ENCODE assay signal across 8 mouse cellular contexts in genomic region chr11:120048252-120048556, GRCm38 (mm10). TPM values are rescaled to one million over a fixed set of nuclear protein-coding genes. Genes with fewer than 3 reads are reported as not detected.
DNase-seq lines count a peak whose midpoint lies in the region; ATAC-seq and TF ChIP-seq lines count a peak whose summit lies in the region.

No protein-coding gene starts in this region.

- H3K27ac ChIP-seq in heart, embryonic 13.5 days (replicated peaks) = no peak overlapping the region
- no peak overlapping the region for H3K27ac ChIP-seq in forebrain, embryonic 16.5 days (ENCODE audit: low read length)
- H3K27ac ChIP-seq in limb, embryonic 14.5 days (replicated peaks; ENCODE audit: low read depth, low read length) = no peak overlapping the region

- no peak for ATAC-seq in heart, embryonic 13.5 days (ENCODE audit: extremely low read depth, insufficient number of reproducible peaks, low FRiP score, low TSS enrichment)
- ATAC-seq in forebrain, embryonic 16.5 days = peak; percentile 35
- ATAC-seq in limb, embryonic 14.5 days (ENCODE audit: low FRiP score, low read depth) = no peak
- no peak for ATAC-seq in erythroid progenitor cell, adult 5-6 weeks (replicated peaks; ENCODE audit: low FRiP score, poor library complexity, severe bottlenecking)

- 3% methylated on average over 20 of the region's 23 CpGs for whole genome bisulfite sequencing in heart, embryonic 13.5 days
- WGBS in forebrain, embryonic 16.5 days = 0% methylated on average over 22 of the region's 23 CpGs
- 5% methylated on average over 12 of the region's 23 CpGs for WGBS in limb, embryonic 14.5 days

- peak overlapping the region; percentile 30; the same call in 1 of the 2 replicates for H3K9ac ChIP-seq in heart, embryonic 13.5 days
- peak overlapping the region; percentile 92 for H3K9ac ChIP-seq in forebrain, embryonic 16.5 days (replicated peaks; ENCODE audit: low read depth, low read length)
- 0 out of 2 replicates have a peak overlapping the region, but pooled peaks have one; percentile 74 for H3K9ac ChIP-seq in limb, embryonic 14.5 days (ENCODE audit: low read depth, low read length, severe bottlenecking)

- intact Hi-C loops in heart, postnatal 36 days (cut with DNase I) = no loop called here

- no peaks in the 10 kb centered on the region for H3K9me3 ChIP-seq in heart, embryonic 13.5 days
- no peaks in the 10 kb centered on the region for H3K9me3 ChIP-seq in forebrain, embryonic 16.5 days (ENCODE audit: control insufficient read depth, low read length)
- H3K9me3 ChIP-seq in limb, embryonic 14.5 days (ENCODE audit: control insufficient read depth, low read length) = no peaks in the 10 kb centered on the region

- no peak for TF ChIP-seq POLR2A in brain, embryonic 14.5 days (IDR thresholded peaks at IDR 0.05; ENCODE audit: borderline replicate concordance, extremely low read depth, insufficient read depth, insufficient read length, poor library complexity, severe bottlenecking)
- TF ChIP-seq POLR2A in limb, embryonic 14.5 days (IDR thresholded peaks at IDR 0.05; ENCODE audit: borderline replicate concordance, extremely low read depth, insufficient read depth, insufficient read length) = no peak

- TF ChIP-seq CTCF in brain, embryonic 14.5 days (IDR thresholded peaks at IDR 0.05; ENCODE audit: borderline replicate concordance, extremely low read depth, insufficient read depth, insufficient read length) = peak; percentile 54; the same call in 1 of the 2 replicates

- H3K27me3 ChIP-seq in heart, embryonic 13.5 days (replicated peaks) = peaks cover 48% of the 10 kb centered on the region
- no peaks in the 10 kb centered on the region for H3K27me3 ChIP-seq in forebrain, embryonic 16.5 days (replicated peaks; ENCODE audit: control insufficient read depth, insufficient read depth, low read length)
- peaks cover 9% of the 10 kb centered on the region for H3K27me3 ChIP-seq in limb, embryonic 14.5 days (ENCODE audit: control insufficient read depth, insufficient read depth, low read length)

- DNase-seq in heart, postnatal 36 days = no peak
- DNase-seq in brain, embryonic 14.5 days (ENCODE audit: low read depth) = peak; percentile 85
- no peak for DNase-seq in limb, embryonic 14.5 days (ENCODE audit: low spot score)
- peak; percentile 75 to 83 for DNase-seq in right cerebral cortex, postnatal 10 days (ENCODE audit: low spot score in 2 of 2)
- no peak for DNase-seq in spleen, adult 18-20 months

- H3K36me3 ChIP-seq in heart, embryonic 13.5 days = no peaks in the 10 kb centered on the region
- no peaks in the 10 kb centered on the region for H3K36me3 ChIP-seq in forebrain, embryonic 16.5 days (ENCODE audit: control insufficient read depth, insufficient read depth)
- no peaks in the 10 kb centered on the region for H3K36me3 ChIP-seq in limb, embryonic 14.5 days (ENCODE audit: control insufficient read depth, insufficient read depth, low read length)

- H3K4me1 ChIP-seq in heart, embryonic 13.5 days = peaks cover 44% of the 10 kb centered on the region
- peaks cover 44% of the 10 kb centered on the region for H3K4me1 ChIP-seq in forebrain, embryonic 16.5 days (replicated peaks; ENCODE audit: control insufficient read depth, insufficient read depth, low read length)
- peaks cover 32% of the 10 kb centered on the region for H3K4me1 ChIP-seq in limb, embryonic 14.5 days (ENCODE audit: control insufficient read depth, insufficient read depth, low read length)

- peak overlapping the region; percentile 62 for H3K4me3 ChIP-seq in heart, embryonic 13.5 days
- peak overlapping the region; percentile 79 for H3K4me3 ChIP-seq in forebrain, embryonic 16.5 days (replicated peaks; ENCODE audit: low read length)
- H3K4me3 ChIP-seq in limb, embryonic 14.5 days (replicated peaks; ENCODE audit: low read length) = peak overlapping the region; percentile 66

- H3K4me2 ChIP-seq in heart, embryonic 13.5 days = peak overlapping the region; percentile 95
- H3K4me2 ChIP-seq in forebrain, embryonic 16.5 days (ENCODE audit: low read length) = peak overlapping the region; percentile 84
- H3K4me2 ChIP-seq in limb, embryonic 14.5 days (replicated peaks; ENCODE audit: low read depth, low read length, severe bottlenecking) = peak overlapping the region; percentile 93

RNA-seq across cellular contexts. Expression of gene Aatk, which starts 1.2 kb away (rescaled TPM):
- polyA plus RNA-seq in heart, embryonic 13.5 days (2015; fragmentation: Nextera tagmentation; extraction: Ambion mirVana) = 0.33 and 0.55 TPM in 2 replicates
- total RNA-seq in heart, postnatal 36 days (2021) = 1 to 10 TPM; 3.8 to 4.4 TPM
- 54.8 and 71.1 TPM in 2 replicates for polyA plus RNA-seq in brain, embryonic 14.5 days (2012; rRNA removed)
- polyA plus RNA-seq in forebrain, embryonic 16.5 days (2015; fragmentation: Nextera tagmentation; extraction: Ambion mirVana) = 21.6 and 28.1 TPM in 2 replicates
- polyA plus RNA-seq in limb, embryonic 14.5 days (2012; rRNA removed) = 14.8 and 19.0 TPM in 2 replicates
- 5.9 and 8.1 TPM in 2 replicates for polyA plus RNA-seq in limb, embryonic 14.5 days (2014; fragmentation: Nextera tagmentation; extraction: Ambion mirVana)
- 0.84 and 1.4 TPM in 2 replicates for total RNA-seq in erythroid progenitor cell, adult 5-6 weeks (2015; ENCODE audit: low replicate concordance)
- 0.26 and 0.53 TPM in 2 replicates for total RNA-seq in erythroid progenitor cell, adult 5-6 weeks (2017; ENCODE audit: low replicate concordance)

RNA-seq across cellular contexts. Expression of gene Cep131, which starts 38.4 kb away (rescaled TPM):
- 13.4 and 13.8 TPM in 2 replicates for polyA plus RNA-seq in heart, embryonic 13.5 days (2015; fragmentation: Nextera tagmentation; extraction: Ambion mirVana)
- total RNA-seq in heart, postnatal 36 days (2021) = 10 to 100 TPM in 1 of 2 experiments, 1 to 10 TPM in 1; 9.6 to 11.5 TPM
- 34.7 and 43.3 TPM in 2 replicates for polyA plus RNA-seq in brain, embryonic 14.5 days (2012; rRNA removed)
- polyA plus RNA-seq in forebrain, embryonic 16.5 days (2015; fragmentation: Nextera tagmentation; extraction: Ambion mirVana) = 32.9 and 33.8 TPM in 2 replicates
- polyA plus RNA-seq in limb, embryonic 14.5 days (2012; rRNA removed) = 26.6 and 31.7 TPM in 2 replicates
- polyA plus RNA-seq in limb, embryonic 14.5 days (2014; fragmentation: Nextera tagmentation; extraction: Ambion mirVana) = 23.3 and 23.8 TPM in 2 replicates
- 3.2 TPM in 1 of 2 replicates, not detected in the other for total RNA-seq in erythroid progenitor cell, adult 5-6 weeks (2015; ENCODE audit: low replicate concordance)
- total RNA-seq in erythroid progenitor cell, adult 5-6 weeks (2017; ENCODE audit: low replicate concordance) = 0.51 and 2.3 TPM in 2 replicates

RNA-seq across cellular contexts. Expression of gene Tepsin, which starts 50.3 kb away (rescaled TPM):
- polyA plus RNA-seq in heart, embryonic 13.5 days (2015; fragmentation: Nextera tagmentation; extraction: Ambion mirVana) = 13.0 and 13.5 TPM in 2 replicates
- 1 to 10 TPM; 7.0 to 7.4 TPM for total RNA-seq in heart, postnatal 36 days (2021)
- polyA plus RNA-seq in brain, embryonic 14.5 days (2012; rRNA removed) = 47.4 and 59.4 TPM in 2 replicates
- 16.6 and 21.7 TPM in 2 replicates for polyA plus RNA-seq in forebrain, embryonic 16.5 days (2015; fragmentation: Nextera tagmentation; extraction: Ambion mirVana)
- polyA plus RNA-seq in limb, embryonic 14.5 days (2012; rRNA removed) = 50.4 and 61.9 TPM in 2 replicates
- polyA plus RNA-seq in limb, embryonic 14.5 days (2014; fragmentation: Nextera tagmentation; extraction: Ambion mirVana) = 14.8 and 17.1 TPM in 2 replicates
- total RNA-seq in erythroid progenitor cell, adult 5-6 weeks (2015; ENCODE audit: low replicate concordance) = 4.3 and 27.2 TPM in 2 replicates
- total RNA-seq in erythroid progenitor cell, adult 5-6 weeks (2017; ENCODE audit: low replicate concordance) = 11.0 and 25.7 TPM in 2 replicates

RNA-seq across cellular contexts. Expression of gene Ndufaf8, which starts 50.5 kb away (rescaled TPM):
- polyA plus RNA-seq in heart, embryonic 13.5 days (2015; fragmentation: Nextera tagmentation; extraction: Ambion mirVana) = 81.1 and 95.7 TPM in 2 replicates
- 10 to 100 TPM; 64.5 to 67.7 TPM for total RNA-seq in heart, postnatal 36 days (2021)
- polyA plus RNA-seq in brain, embryonic 14.5 days (2012; rRNA removed) = 28.0 and 39.0 TPM in 2 replicates
- 49.4 and 53.3 TPM in 2 replicates for polyA plus RNA-seq in forebrain, embryonic 16.5 days (2015; fragmentation: Nextera tagmentation; extraction: Ambion mirVana)
- 33.9 and 40.0 TPM in 2 replicates for polyA plus RNA-seq in limb, embryonic 14.5 days (2012; rRNA removed)
- polyA plus RNA-seq in limb, embryonic 14.5 days (2014; fragmentation: Nextera tagmentation; extraction: Ambion mirVana) = 81.2 and 85.2 TPM in 2 replicates
- 12.6 TPM in 1 of 2 replicates, not detected in the other for total RNA-seq in erythroid progenitor cell, adult 5-6 weeks (2015; ENCODE audit: low replicate concordance)
- 3.1 TPM in 1 of 2 replicates, not detected in the other for total RNA-seq in erythroid progenitor cell, adult 5-6 weeks (2017; ENCODE audit: low replicate concordance)

Comparison
In these comparisons a context has a peak if more than half of its experiments do, and no peak if none do; other contexts are left out.
1. H3K9ac ChIP-seq: peak in every context shown above with its lines; median percentile 92 in forebrain, embryonic 16.5 days; 74 in limb, embryonic 14.5 days; 30 in heart, embryonic 13.5 days.
2. DNase-seq: peak in brain, embryonic 14.5 days (single experiment) and right cerebral cortex, postnatal 10 days (2 of 2); none in heart, postnatal 36 days (0 of 2), limb, embryonic 14.5 days (single experiment) and spleen, adult 18-20 months (0 of 2).
3. Peak in every context shown above with its lines, with median percentiles within 50 percentile points of each other: H3K4me2 ChIP-seq and H3K4me3 ChIP-seq.